Mouse (Mus musculus) CH12.LX (cell line): ENCODE measurements around the gene Chmp4b. TPM values are rescaled to one million over a fixed set of nuclear protein-coding genes. Genes with fewer than 3 reads are reported as not detected.

Experiments used
- DNase-seq: peaks from one replicate; pipeline ENCODE4 v3.0.0-alpha.2; 2013; ENCODE audit errors: extremely low read depth
- H3K27ac ChIP-seq: 2 replicates; pipeline ENCODE4 v1.5.1; 2012; ENCODE audit warnings: low read depth, mild to moderate bottlenecking, control low read depth, moderate library complexity; ENCODE audit not compliant: insufficient read depth
- H3K27me3 ChIP-seq: replicated peaks from 2 replicates; pipeline ENCODE3; 2012; ENCODE audit warnings: inconsistent platforms
- H3K36me3 ChIP-seq, 2 experiments: replicated peaks in 1 of 2; 2 replicates each; pipeline versions ENCODE3 to v1.6.1; 2012; ENCODE audit warnings: inconsistent platforms in 1 of 2, low read length in 1 of 2, mild to moderate bottlenecking in 1 of 2, mixed read lengths in 1 of 2, moderate library complexity in 1 of 2; ENCODE audit not compliant: control insufficient read depth in 1 of 2, insufficient read depth in 1 of 2
- H3K4me1 ChIP-seq, 2 experiments: 2 replicates each; pipeline ENCODE4 v1.6.1; 2012; ENCODE audit warnings: inconsistent platforms in 1 of 2, moderate library complexity in 1 of 2; ENCODE audit not compliant: insufficient read depth in 2 of 2, control insufficient read depth in 1 of 2
- H3K4me2 ChIP-seq: 2 replicates; pipeline ENCODE4 v1.6.1; 2012; ENCODE audit warnings: low read depth, mild to moderate bottlenecking, control low read depth; ENCODE audit not compliant: poor library complexity, insufficient read depth, severe bottlenecking
- H3K4me3 ChIP-seq, 3 experiments: fragments of 150-350 bp in 1 of 3; sonication (generic) in 1 of 3; replicated peaks in 1 of 3; 2 replicates each; pipeline versions ENCODE3 to v1.5.1; 2011 to 2012; ENCODE audit warnings: low read depth in 2 of 3, low read length in 2 of 3, mild to moderate bottlenecking in 2 of 3, moderate library complexity in 2 of 3, control low read depth in 1 of 3, improper control_type of control experiment in 1 of 3, inconsistent platforms in 1 of 3, mixed read lengths in 1 of 3; ENCODE audit not compliant: poor library complexity in 1 of 3
- H3K79me2 ChIP-seq: replicated peaks from 2 replicates; pipeline ENCODE4 v1.6.1; 2012; ENCODE audit warnings: mild to moderate bottlenecking, moderate library complexity; ENCODE audit not compliant: control insufficient read depth, poor library complexity, insufficient read depth, severe bottlenecking; ENCODE audit errors: extremely low read depth
- H3K9ac ChIP-seq: 2 replicates; pipeline ENCODE4 v1.6.1; 2012; ENCODE audit warnings: low read depth, mild to moderate bottlenecking, control low read depth, moderate library complexity; ENCODE audit not compliant: insufficient read depth
- H3K9me3 ChIP-seq: replicated peaks from 2 replicates; pipeline ENCODE3; 2012; ENCODE audit warnings: low read length, inconsistent platforms, mixed read lengths
- CHD2 ChIP-seq: IDR thresholded peaks from 2 replicates; pipeline ENCODE4 v1.6.1; 2011; ENCODE audit warnings: low read length, improper control_type of control experiment
- E2F4 ChIP-seq: IDR thresholded peaks from 2 replicates; pipeline ENCODE4 v1.6.1; 2011; ENCODE audit warnings: low read depth, low read length, improper control_type of control experiment; ENCODE audit not compliant: insufficient replicate concordance
- ELF1 ChIP-seq: IDR thresholded peaks from 2 replicates; pipeline ENCODE4 v1.6.1; 2014; ENCODE audit warnings: low read depth, mild to moderate bottlenecking, inconsistent platforms, low read length, improper control_type of control experiment
- EP300 ChIP-seq: IDR thresholded peaks from 2 replicates; pipeline ENCODE4 v1.6.1; 2011; ENCODE audit warnings: low read length, improper control_type of control experiment
- ETS1 ChIP-seq: conservative IDR thresholded peaks from 2 replicates; pipeline ENCODE4 v1.6.1; 2012; ENCODE audit warnings: low read depth, mild to moderate bottlenecking, inconsistent platforms, low read length, improper control_type of control experiment, moderate library complexity
- GABPA ChIP-seq: IDR thresholded peaks from 2 replicates; pipeline ENCODE4 v1.6.1; 2012; ENCODE audit warnings: low read depth, low read length, improper control_type of control experiment, inconsistent platforms; ENCODE audit not compliant: insufficient replicate concordance
- HCFC1 ChIP-seq: IDR thresholded peaks from 2 replicates; pipeline ENCODE4 v1.6.1; 2012; ENCODE audit warnings: low read depth, mild to moderate bottlenecking, inconsistent platforms, low read length, improper control_type of control experiment
- IRF4 ChIP-seq: IDR thresholded peaks from 2 replicates; pipeline ENCODE4 v1.6.1; 2014; ENCODE audit warnings: low read depth, mild to moderate bottlenecking, inconsistent platforms, low read length, improper control_type of control experiment
- MAFK ChIP-seq: IDR thresholded peaks from 2 replicates; pipeline ENCODE4 v1.6.1; 2011; ENCODE audit warnings: low read length, improper control_type of control experiment; ENCODE audit not compliant: insufficient replicate concordance
- MEF2A ChIP-seq: IDR thresholded peaks from 2 replicates; pipeline ENCODE4 v1.6.1; 2014; ENCODE audit warnings: low read depth, mild to moderate bottlenecking, inconsistent platforms, low read length, improper control_type of control experiment, borderline replicate concordance
- NELFE ChIP-seq: IDR thresholded peaks from 2 replicates; pipeline ENCODE4 v1.6.1; 2011; ENCODE audit warnings: low read depth, low read length, improper control_type of control experiment
- PAX5 ChIP-seq: IDR thresholded peaks from 2 replicates; pipeline ENCODE4 v1.6.1; 2012; ENCODE audit warnings: low read length, inconsistent platforms, mixed read lengths
- POLR2A ChIP-seq: IDR thresholded peaks from 2 replicates; pipeline ENCODE4 v1.6.1; 2011; ENCODE audit warnings: low read depth, mild to moderate bottlenecking, improper control_type of control experiment, low read length
- RAD21 ChIP-seq: IDR thresholded peaks from 2 replicates; pipeline ENCODE4 v1.6.1; 2011; ENCODE audit warnings: low read depth, mild to moderate bottlenecking, low read length, improper control_type of control experiment, moderate library complexity
- SIN3A ChIP-seq: IDR thresholded peaks from 2 replicates; pipeline ENCODE4 v1.6.1; 2012; ENCODE audit warnings: low read length, improper control_type of control experiment, inconsistent platforms
- SMC3 ChIP-seq: IDR thresholded peaks from 2 replicates; pipeline ENCODE4 v1.6.1; 2011; ENCODE audit warnings: low read depth, low read length, improper control_type of control experiment
- TCF12 ChIP-seq: IDR thresholded peaks from 2 replicates; pipeline ENCODE4 v1.6.1; 2014; ENCODE audit warnings: low read depth, mild to moderate bottlenecking, inconsistent platforms, low read length, improper control_type of control experiment
- USF2 ChIP-seq: conservative IDR thresholded peaks from 2 replicates; pipeline ENCODE4 v1.6.1; 2011; ENCODE audit warnings: low read depth, low read length, improper control_type of control experiment
- ZC3H11A ChIP-seq: IDR thresholded peaks from 2 replicates; pipeline ENCODE4 v1.6.1; 2012; ENCODE audit warnings: low read depth, mild to moderate bottlenecking, inconsistent platforms, low read length, improper control_type of control experiment
- dilution Hi-C: fragments of 300-500 bp; cut with MboI; formaldehyde crosslinking; loops from 2 replicates; pipeline ENCODE4 v1.14.3; 2020; ENCODE audit warnings: low sequenced_read_pairs; ENCODE audit not compliant: extremely low pct_unique_long_range_greater_than_20kb, extremely low pct_ligation_motif_present
- in situ Hi-C: fragments of 300-500 bp; cut with MboI; formaldehyde crosslinking; loops from 3 replicates; pipeline ENCODE4 v1.14.3; 2019; ENCODE audit warnings: low sequenced_read_pairs, low pct_ligation_motif_present, low pct_unique_long_range_greater_than_20kb, mixed read lengths
- polyA plus RNA-seq: library from polyadenylated mRNA; unstranded; fragments of >175 nt; gene quantifications from 2 replicates; pipeline ENCODE4 v1.2.1, GENCODE M21; 2012; ENCODE audit warnings: low read depth; ENCODE audit not compliant: insufficient read length
- total RNA-seq, 2 experiments: library from RNA; depleted of rRNA; stranded (reverse); fragments of 300-350 nt in 1 of 2; fragments of >200 nt in 1 of 2; gene quantifications; 2 replicates each; pipeline ENCODE4 v1.2.3; 2012 to 2014

Gene Chmp4b
- total and polyA plus RNA-seq, 3 experiments = 105 to 152 (median 113) TPM

DNA sequence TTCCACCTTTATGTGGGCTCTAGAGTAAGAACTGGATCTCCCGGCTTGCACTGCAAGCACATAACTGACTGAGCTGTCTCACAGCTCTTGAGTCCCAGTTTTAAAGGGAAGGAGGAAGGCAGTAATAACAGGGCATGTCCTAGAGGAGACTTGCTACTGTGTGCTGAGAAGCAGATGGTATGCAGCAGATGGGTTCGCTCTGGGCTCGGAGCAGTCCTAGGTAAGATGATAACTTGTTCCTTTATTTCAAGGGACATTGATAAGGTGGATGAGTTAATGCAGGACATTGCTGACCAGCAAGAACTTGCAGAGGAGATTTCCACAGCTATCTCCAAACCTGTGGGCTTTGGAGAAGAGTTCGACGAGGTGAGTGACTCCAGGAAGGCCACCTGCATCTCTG, 39.5 kb downstream of the Chmp4b start:
- Histone ChIP-seq H3K4me2 (no peak overlapping the region), H3K36me3 (peaks cover 57 to 94% of the 10 kb centered on the region in 2 experiments), H3K27ac (no peak overlapping the region), H3K4me1 (peaks cover 0 to 3% of the 10 kb centered on the region in 2 experiments; a peak in 1 of 4 replicates), H3K79me2 (peaks cover 7% of the 10 kb centered on the region), H3K9ac (no peak overlapping the region), H3K9me3 (no peaks in the 10 kb centered on the region), H3K27me3 (no peaks in the 10 kb centered on the region), H3K4me3 (no peak overlapping the region)
- in situ Hi-C loops (no loop called here), dilution Hi-C loops (no loop called here)
- no peak for DNase-seq
- no peak for TF ChIP-seq TCF12
- no peak for TF ChIP-seq ETS1
- TF ChIP-seq SIN3A = no peak
- no peak for TF ChIP-seq GABPA
- no peak for TF ChIP-seq MAFK
- TF ChIP-seq SMC3 = no peak
- TF ChIP-seq HCFC1 = no peak
- no peak for TF ChIP-seq RAD21
- no peak for TF ChIP-seq IRF4
- TF ChIP-seq ELF1 = no peak
- no peak for TF ChIP-seq PAX5
- no peak for TF ChIP-seq ZC3H11A

GRCm38 (mm10) chr2:154693186-154693940, 41.9 kb downstream of the Chmp4b start:
- Histone ChIP-seq H3K9ac (no peak overlapping the region), H3K79me2 (0 out of 2 replicates have a peak, but pooled peaks cover under 1% of the 10 kb centered on the region), H3K9me3 (no peaks in the 10 kb centered on the region), H3K27ac (no peak overlapping the region), H3K4me3 (no peak overlapping the region), H3K27me3 (no peaks in the 10 kb centered on the region), H3K4me1 (peaks cover 0 to 15% of the 10 kb centered on the region in 2 experiments; a peak in 2 of 4 replicates), H3K4me2 (no peak overlapping the region), H3K36me3 (peaks cover 53 to 79% of the 10 kb centered on the region in 2 experiments)
- in situ Hi-C loops (no loop called here), dilution Hi-C loops (no loop called here)
- DNase-seq = no peak
- TF ChIP-seq E2F4 (no peak), HCFC1 (no peak), USF2 (no peak), POLR2A (no peak), CHD2 (no peak), MEF2A (no peak), EP300 (no peak), IRF4 (no peak), NELFE (no peak)
